Mouse (Mus musculus): ENCODE measurements around the gene Smoc2.

Gene Smoc2

DNA sequence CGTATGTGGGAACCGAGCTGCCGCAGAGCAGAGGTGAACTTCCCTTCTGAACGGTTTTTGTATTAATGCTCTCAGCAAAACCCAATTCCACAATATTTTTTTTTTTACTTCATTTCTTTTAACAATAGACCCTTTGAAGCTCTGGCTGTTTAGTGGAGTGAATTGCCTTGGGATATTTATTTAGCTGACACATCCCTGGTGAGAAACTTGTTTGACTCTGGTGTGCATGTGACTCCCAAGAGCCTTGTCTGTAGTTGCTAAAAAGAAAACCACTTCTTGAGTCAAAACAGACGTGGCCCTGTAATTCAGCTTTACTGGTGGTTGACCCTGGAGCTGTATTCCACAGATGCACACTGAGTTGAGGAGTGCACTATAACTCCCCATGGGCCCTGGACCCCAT is 135.2 kb downstream of the Smoc2 start:
- no peak for DNase-seq (ENCODE audit: low spot score)

- no peak for DNase-seq (ENCODE audit: low spot score)
Observed at GRCm38 (mm10) chr17:14420460-14421046, 141.2 kb downstream of the Smoc2 start.

GRCm38 (mm10) chr17:14426481-14426880 is 147.2 kb downstream of the Smoc2 start:
- DNase-seq (ENCODE audit: low spot score): no peak

DNA sequence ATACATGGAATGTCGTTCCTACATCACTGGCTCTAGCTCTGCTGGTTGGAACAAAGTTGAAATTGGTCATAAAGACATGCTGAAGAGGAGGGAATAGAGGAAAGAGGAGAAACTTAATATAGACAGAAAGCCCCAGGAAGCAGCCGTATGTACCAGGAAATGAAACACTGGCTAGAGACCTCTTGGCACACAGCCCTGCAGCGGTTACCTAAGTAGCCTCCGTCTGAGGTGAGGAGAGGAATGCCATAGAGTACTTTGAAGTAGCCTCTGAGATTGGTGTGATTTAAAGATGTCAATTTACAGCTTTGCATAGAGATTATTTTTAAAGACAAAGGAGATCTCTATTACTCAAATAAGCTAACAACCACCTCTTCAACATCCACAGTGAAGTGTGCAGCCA is 155.4 kb downstream of the Smoc2 start:
- DNase-seq (ENCODE audit: low spot score): no peak

DNA sequence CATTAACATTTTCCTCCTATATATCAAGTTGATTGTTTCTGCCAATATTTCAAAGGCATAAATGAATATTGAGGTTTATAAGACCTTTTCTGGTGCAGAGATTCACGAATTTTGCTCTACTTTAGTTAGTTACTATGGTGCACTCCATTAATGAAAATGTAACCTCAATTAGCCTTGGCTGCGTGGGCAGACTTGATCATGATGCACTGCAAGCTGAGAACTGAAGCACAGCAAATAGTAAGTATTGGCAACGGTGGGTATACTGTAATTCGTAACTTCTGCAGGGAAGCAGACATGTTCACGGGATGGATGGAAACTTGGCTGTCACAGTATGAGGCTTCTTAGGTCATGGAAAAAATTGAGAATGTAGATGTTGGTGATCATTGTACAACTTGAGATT is 166.3 kb downstream of the Smoc2 start:
- DNase-seq (ENCODE audit: low spot score): no peak

DNA sequence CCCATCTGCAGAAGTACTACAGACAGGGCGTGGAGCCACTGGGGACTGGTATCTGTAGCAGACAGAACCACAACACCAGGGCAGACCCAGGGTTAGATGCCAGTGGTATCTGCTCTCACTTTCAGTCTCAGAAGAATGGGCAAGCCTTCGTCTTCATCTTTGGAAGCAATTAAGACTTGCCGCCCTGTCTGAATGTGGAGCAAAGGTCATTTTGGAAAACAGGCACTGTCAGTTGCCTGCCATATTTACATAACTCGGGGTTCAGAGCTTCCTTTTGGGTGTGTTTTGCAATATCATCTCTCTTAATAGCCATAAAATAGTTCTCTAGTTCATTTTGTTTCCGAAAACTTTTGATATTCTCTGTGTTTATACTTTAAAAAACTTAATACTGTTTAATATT is 168.0 kb downstream of the Smoc2 start:
- no peak for DNase-seq (ENCODE audit: low spot score)

All from c-Kit-positive CD71-positive TER-119-positive erythroid progenitor cells, embryonic 14.5 days (primary cell).